Mouse (Mus musculus) forelimb bud, embryonic 11.5 days (tissue): ENCODE results near the gene Pgbd1.
"Not testable (repeated sequence)": the region's sequence is repeated elsewhere in the genome, so short reads cannot be mapped to it uniquely, and the experiment has no call there.

Experiments
- DNase-seq: peaks from one replicate; pipeline ENCODE4 v3.0.0-alpha.2; 2012; ENCODE audit warnings: low read depth, low spot score

Pgbd1 gene

DNA sequence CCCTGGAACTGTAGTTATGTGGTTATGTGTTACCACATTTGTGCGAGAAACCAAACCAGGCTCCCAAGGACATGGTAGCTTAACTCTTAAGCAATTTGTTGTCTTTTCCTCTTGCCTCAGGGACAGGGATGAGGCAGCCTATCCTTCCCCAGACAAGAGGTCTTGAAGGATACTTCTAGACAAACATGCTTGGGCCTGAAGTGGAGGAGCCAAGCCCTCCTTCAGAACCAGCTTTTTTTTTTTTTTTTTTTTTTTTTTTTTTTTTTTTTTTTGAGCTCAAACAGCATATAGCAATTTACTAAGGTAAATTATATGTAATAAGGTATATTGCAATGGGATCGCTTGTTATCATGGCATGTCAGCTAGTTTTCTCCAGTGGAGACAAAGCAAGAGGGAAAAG, 25.1 kb downstream of the Pgbd1 start:
- no peak for DNase-seq

DNA sequence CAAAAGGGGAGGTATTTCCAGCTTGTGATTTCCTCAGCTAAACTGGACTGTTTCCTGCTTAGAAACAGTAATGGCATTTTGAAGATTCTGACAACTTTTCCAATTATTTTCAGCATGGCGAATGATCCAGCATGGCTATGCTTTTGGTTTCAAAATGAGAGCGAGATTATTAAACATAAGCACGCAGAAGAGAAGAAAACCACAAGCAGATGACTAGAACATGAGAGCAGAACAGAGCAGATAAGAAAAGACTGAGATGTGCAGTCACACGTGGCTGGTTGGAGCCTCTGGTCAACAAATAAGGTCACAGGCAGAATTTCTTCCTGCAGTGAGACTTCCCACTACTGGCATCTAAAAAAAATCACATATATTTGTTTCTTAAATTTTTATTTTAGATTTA, 25.6 kb downstream of the Pgbd1 start:
- DNase-seq = no peak

DNA sequence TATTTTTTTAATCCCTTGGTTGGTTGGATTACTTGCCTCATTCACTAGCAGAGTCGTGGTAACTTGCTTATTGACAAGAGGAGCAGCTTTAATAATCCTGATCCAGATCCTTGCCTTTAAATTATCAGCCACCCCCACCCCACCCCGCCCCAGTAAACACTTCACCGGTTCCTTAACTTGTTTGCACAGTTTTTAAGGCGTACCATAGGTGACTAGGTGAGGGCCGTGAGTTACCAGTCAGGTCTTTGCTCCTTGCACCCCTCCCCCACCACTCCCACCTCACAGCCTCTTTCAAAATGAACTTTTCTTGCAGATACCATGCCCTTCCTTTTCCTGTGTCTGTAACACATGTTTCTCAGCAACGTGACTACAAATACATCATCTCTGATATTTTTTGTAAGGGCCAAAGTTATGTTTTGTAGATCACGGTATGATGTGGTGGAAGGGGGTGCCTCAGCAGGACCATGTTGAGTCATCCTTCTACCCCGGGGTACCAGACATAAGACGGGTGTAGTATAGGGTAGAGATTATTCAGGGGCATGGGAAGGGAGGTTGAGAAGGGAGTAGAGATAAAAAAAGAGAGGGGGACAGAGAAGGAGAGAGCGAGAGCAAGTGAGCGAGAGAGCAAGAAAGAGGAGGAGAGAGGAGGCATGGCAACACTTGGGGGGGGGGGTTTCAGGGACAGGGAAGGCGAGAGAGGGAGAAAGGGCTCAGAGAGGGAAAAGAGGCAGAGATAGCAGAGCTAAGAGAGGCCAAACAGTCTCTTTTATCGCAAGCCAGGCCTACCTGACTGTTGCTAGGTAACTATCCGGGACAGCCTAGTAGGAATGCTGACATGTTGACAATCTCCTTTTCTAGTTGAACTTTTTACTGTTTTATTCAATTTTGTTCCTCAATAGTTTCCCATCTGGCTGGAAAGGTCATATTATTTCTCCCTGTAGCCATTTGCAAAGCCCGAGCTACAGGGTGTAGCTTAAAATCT, 26.3 kb downstream of the Pgbd1 start:
- DNase-seq = no peak

DNA sequence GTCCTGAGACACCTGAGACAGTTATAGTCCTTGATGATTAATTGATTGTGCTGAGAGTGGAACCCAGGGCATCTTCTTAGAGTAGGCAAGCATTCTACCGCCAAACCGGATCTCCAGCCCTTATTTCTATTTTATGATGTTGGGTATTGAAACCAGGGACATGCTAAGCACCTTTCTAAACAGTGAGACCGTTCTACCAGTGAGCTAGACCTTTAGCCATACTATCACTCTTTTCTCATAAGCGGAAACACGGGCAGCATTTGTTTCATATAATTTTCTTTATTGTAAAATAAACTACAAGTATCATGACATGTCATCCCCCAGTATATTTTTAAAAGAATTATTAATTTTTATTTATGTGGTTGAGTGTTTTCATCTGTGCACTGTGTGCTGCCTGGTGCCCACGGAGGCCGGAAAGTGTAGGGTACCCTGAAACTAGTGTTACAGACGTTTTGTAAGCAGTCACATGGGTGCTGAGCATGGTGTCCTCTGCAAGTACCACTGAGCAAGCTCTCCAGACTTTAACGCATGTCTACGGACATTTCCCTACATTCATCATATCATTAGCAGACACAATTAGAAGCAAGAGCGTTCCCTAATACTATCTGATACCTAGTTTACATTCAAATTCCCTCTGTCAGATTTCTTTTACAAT, 31.9 kb downstream of the Pgbd1 start:
- DNase-seq = no peak

DNA sequence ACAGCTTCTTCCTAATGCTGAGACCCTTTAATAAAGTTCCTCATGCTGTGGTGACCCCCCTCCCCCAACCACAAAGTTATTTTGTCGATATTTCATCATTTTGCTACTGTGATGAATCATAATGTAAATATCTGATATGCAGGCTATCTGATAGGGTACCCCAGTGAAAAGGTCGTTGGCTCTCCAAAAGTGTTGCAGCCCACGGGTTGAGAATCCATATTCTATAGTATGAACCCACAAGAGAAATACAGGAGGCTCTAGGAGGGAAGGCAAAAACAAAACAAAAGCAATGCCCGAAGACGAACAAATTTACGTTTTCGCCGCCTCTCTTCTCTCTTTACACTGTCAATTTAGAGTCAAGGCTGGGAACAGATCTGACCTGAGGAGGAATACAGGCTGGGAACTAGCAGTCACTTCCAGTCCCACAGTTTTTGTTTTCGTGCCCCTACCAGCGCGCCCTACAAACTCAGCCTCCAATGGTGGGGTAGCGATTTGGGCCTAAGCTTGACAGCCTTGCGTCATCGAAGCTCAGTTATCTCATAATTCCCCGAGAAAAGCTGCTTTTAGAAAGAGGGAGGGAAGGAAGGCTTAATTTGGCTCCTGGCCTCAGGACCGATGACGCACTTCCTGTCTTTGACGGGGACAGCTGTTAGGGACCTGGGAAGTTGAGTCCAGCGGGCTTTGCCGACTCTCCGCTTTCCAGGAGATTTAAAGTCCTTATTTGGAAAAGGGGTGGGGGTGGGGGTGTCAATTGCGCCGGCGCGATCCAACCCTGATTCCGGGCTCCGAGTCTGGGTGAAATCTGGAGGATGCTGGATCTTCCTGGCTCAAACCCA, 32.7 kb downstream of the Pgbd1 start:
- DNase-seq = peak; percentile 81

DNA sequence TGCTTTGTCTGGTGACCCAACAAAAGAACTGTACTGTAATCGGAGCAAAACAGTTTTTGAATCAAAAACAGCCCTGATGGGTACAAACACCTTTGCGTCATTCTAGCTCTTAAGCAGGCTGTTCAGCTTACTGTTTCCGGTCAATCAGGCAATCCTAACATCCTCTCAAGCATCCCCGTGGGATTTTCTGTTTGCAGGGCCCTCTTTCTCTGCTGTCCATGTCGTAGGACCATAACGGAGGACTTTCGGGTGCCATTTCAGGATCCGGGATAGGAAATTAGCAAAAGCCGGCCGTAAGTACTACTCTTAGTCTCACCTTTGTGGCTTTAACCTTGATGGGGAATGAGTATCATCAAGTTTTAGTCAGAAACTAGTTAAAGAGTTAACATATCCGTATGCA, 33.5 kb downstream of the Pgbd1 start:
- DNase-seq = no peak

DNA sequence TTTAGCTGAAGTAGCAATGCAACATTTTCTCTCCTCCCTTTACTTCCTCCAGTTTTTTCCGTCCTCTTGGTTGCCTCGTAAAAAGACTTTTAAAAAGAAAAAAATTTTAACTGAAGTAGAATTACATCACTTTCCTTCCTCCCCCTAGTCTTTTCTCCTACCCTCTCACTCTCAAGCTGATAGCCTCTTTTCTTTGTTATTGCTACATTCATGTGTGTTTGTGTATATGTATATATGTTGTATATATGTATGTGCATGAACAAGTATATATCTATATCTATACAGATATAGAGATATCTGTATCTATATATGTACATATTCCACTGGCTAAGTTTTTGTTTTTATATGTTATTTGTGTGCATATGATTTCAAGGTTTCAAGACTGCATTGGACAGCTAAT, 38.0 kb downstream of the Pgbd1 start:
- DNase-seq = no peak

DNA sequence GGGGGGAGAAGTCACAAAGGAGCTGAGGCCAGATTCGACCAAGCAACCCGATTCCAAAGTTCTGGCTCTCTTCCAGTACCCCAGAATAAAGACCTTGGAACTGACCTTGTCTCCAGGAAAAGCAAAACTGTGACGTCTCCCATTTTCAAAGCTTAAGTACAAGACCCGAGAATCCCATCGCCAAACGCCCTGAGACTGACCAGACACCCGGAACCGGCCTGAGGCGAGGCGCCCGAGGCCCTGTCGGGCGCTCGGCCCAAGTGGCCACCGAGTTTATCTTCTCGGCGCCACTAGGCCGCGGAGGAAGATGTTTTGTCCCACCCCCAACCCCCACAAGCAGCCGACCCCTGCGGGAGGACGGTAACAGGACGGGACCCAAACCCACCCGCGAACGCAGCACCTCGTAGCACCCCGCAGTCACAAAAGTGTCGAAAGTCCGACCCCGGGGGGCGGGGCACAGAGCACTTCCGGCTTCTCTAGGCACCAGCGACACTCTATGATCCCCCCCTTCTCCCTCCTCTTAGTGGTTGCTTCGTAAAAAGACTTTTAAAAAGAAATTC, 38.5 kb downstream of the Pgbd1 start, which contains the start of gene Zkscan3:
Zkscan3 (minus strand) TSS at position 469 of the 560 bp plus-strand sequence.
- DNase-seq = peak; percentile 74

DNA sequence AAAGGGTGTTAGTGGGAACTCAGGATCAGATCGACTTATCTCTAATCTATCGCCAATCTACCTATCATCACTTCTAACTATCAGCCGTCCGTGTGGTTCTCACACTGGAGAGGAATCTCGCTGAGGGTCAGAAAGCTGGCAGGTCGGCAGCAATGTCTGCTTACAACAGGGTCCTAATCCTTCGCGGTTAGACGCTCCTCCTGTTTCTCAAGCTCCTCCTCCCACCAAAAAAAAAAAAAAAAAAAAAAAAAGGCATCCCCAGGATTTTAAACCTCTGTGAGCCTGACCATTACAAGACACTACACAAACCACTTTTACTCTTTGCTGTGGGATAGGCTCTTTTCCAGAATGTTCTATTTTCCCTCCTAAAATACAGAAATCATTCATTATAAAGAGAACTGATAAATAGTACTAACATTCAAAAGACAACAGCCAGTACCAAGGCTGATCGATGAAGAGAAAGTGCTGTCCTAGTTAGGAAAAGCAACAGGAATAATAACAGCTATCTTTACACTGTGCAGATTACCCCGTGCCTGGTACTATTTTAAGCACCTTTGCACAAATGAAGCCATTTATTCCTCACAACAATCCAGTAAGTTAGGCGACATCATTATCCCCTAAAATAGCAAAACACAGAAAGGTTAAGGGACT, 39.1 kb downstream of the Pgbd1 start:
- peak; percentile 31 for DNase-seq

DNA sequence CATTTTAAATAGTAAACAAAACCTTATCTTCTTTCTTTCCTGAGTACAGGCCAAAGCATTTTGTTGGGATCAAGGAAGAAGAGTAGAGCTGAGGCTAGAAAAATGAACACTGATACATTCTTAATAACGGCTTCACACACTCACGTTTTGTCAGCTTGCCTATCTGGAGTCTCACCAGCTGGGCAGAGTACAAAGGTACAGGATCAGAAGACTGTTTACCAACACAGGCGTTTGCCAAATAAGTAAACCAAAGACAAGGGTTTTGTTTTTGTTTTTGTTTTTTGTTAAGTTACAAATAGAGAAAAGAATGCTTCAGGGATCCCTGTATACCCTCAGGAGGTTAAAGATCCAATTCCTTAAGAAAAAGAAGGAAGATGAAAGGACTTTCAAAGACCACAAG, 39.7 kb downstream of the Pgbd1 start:
- no peak for DNase-seq

DNA sequence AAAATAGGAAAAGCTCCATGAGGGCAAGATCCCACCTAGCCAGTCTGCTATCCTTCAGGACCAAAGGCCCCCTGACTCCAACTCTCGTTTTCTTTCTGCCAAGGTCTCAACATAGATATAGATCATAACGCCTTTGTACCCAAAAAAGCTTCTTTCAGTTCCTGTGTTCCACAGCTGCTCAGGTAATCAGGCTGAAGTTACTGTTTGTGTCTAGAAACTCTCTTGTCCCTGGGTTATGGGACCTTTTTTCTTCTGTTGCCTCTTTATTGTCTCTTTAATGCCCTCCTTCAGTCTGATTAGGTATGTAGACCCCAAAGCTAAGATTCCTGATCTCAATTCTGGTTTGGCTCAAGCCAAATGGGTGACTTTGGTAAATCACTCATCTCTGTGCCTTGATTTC, 43.4 kb downstream of the Pgbd1 start:
- no peak for DNase-seq

DNA sequence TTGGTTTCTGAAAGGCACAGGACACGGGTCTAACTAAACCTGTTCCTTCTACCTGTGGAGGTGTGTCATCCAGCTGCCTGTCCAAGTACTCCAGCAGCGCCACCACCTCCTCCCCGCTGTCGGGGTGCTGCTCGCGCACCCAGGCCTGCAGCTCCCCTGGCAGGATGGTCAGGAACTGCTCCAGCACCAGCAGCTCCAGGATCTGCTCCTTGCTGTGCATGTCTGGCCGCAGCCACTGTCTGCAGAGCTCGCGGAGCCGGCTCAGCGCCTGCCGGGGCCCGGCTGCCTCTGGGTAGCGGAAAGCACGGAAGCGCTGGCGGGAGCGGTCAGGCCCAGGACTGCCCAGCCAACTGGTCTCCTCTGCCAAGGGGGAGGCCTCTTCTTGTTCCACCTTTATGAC, 44.8 kb downstream of the Pgbd1 start:
- DNase-seq = not testable (repeated sequence)

DNA sequence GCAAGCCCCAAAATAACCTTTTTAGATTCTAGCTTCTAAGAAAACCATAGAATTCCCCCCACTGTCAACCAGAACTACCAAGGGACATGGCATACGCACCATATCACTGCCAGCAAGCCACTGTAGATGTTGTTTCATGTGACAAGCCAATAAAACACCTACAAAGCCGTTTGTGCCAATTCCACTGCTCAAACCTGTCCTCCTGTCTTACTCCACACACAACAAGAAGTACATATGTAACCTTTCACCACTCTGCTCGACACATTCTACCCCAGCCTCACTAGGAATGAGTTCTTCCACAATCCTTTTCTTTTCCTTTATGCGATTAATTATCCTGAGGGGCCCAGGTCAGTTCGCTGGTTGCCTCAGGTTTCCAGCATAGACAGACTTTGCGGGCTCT, 45.2 kb downstream of the Pgbd1 start:
- no peak for DNase-seq

DNA sequence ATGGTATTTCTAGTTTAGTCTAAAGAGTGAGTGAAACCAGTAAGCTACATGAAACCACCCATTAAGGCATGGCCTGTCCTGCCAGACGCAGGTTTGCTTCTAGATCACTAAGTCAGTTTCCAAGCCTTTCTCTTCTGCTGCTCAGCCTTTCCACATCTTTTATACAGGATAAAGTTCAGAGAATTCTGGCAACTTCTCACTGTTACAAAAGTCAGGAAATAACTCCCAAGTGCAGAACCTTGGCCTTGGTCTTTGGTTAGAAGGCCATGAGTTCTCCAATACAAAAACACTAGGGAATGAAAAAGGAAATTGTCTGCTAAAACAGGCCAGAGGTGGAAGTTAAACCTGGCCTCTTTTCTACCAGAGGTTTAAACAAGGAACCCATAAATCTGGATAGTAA, 45.6 kb downstream of the Pgbd1 start:
- no peak for DNase-seq

DNA sequence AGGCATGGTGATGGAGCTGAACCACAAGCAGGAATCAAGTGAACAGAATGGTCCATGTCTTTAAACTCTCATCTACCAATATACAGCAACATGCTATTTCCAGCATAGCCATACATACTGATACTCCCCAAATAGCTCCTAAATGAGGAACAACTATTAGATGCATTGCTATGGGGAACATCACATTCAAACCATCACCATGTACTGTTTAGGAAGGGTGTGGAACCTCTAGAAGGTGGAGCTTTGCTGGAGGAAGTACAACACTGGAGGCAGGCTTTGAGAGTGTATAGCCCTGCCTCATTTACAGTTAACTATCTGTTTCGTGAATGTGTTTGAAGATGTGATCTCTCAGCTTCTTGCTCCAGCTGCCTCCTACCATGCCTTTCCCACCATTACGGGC, 63.1 kb downstream of the Pgbd1 start:
- DNase-seq = no peak

DNA sequence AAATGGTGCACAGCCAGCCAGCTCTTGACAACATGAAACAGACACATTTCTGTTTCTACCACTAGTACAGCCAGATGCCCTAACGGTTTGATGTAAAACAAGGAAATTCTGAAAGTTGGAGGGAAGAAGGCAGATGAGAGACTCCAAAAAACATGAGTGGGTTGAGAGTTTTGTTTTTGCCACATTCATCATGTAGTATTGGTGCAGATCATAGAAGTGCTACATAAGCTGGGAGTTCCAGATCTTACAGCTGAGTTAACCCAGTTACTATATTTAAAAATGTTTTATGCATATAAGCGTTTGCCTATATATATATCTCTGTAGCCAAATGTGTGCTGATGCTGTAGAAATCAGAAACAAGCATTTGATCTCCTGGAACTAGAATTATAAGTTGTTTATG, 68.2 kb downstream of the Pgbd1 start:
- no peak for DNase-seq
